Mouse (Mus musculus): ENCODE measurements at regions not wholly inside any gene's neighbourhood (a gene's known extent, or its start where the extent isn't known, plus 50 kb on each side); places are given as distances from the start of the nearest gene placed in this dataset.

DNA sequence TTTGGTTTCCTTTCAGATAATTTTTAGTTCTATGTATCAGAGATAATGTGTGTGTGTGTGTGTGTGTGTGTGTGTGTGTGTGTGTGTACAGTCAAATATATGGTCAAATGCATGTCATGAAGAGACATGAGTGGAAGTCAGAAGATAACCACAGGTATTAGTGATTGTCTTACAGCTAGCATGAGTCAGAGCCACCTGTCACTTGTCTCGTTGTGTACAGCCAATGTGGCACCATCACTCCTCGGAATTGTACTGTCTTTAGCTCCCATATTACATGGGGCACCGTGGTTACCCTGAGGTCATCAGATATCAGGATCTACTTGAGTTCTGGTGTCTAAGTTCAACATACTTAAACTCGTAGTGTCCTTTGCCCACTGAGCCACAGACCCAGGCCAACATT, 816.0 kb upstream of the Ctnnd2 start:
- TF ChIP-seq POLR2A (IDR thresholded peaks at IDR 0.05; ENCODE audit: borderline replicate concordance, extremely low read depth, insufficient read depth, insufficient read length, poor library complexity, severe bottlenecking) (no peak), CTCF (IDR thresholded peaks at IDR 0.05; ENCODE audit: borderline replicate concordance, extremely low read depth, insufficient read depth, insufficient read length) (no peak)
